15 mouse cellular contexts compared by ENCODE assay signal in genomic region chr1:62827316-62827715, GRCm38 (mm10).
DNase-seq lines count a peak whose midpoint lies in the region; ATAC-seq and TF ChIP-seq lines count a peak whose summit lies in the region.
"Had no signal": no experiment of that assay in that cellular context is flagged by ENCODE, and none has a peak within 500 bp of the region (broad histone marks: within the 10 kb centered on the region; RNA-seq: fewer than 3 reads in every experiment).

No protein-coding gene starts in this region.

- H3K4me3 ChIP-seq in kidney, embryonic 14.5 days (ENCODE audit: low read length): no peak overlapping the region
- no peak overlapping the region for H3K4me3 ChIP-seq in kidney, adult 2 months (ENCODE audit: insufficient read depth, low read depth, low read length)
- H3K4me3 ChIP-seq: embryonic facial prominence, embryonic 12.5 days; lung, embryonic 15.5 days; midbrain, embryonic 12.5 days had no signal

- no peaks in the 10 kb centered on the region for H3K9me3 ChIP-seq in kidney, embryonic 14.5 days (ENCODE audit: control insufficient read depth, low read length)
- H3K9me3 ChIP-seq: embryonic facial prominence, embryonic 12.5 days; lung, embryonic 15.5 days; midbrain, embryonic 12.5 days had no signal

- no peak for ATAC-seq in kidney, embryonic 14.5 days (ENCODE audit: low FRiP score, low TSS enrichment)
- ATAC-seq: intestine, embryonic 16.5 days had no signal

- no peak overlapping the region for H3K9ac ChIP-seq in kidney, embryonic 14.5 days (ENCODE audit: low read depth, low read length)
- H3K9ac ChIP-seq: embryonic facial prominence, embryonic 12.5 days; lung, embryonic 15.5 days; midbrain, embryonic 12.5 days had no signal

- no peaks in the 10 kb centered on the region for H3K36me3 ChIP-seq in kidney, embryonic 14.5 days (ENCODE audit: control insufficient read depth, insufficient read depth, low read length)
- H3K36me3 ChIP-seq in kidney, adult 2 months (ENCODE audit: control insufficient read depth, insufficient read depth, low read length): no peaks in the 10 kb centered on the region
- H3K36me3 ChIP-seq: embryonic facial prominence, embryonic 12.5 days; lung, embryonic 15.5 days; midbrain, embryonic 12.5 days had no signal

- TF ChIP-seq CTCF in kidney, adult 2 months (conservative IDR thresholded peaks at IDR 0.05; ENCODE audit: insufficient read depth, insufficient read length, low read depth, low read length): no peak

- H3K4me1 ChIP-seq in kidney, embryonic 14.5 days (ENCODE audit: control insufficient read depth, insufficient read depth, low read length): no peaks in the 10 kb centered on the region
- peaks cover 27% of the 10 kb centered on the region for H3K4me1 ChIP-seq in kidney, adult 2 months (ENCODE audit: control insufficient read depth, insufficient read depth, low read length)

- no peaks in the 10 kb centered on the region; the same call in 1 of the 2 replicates for H3K27me3 ChIP-seq in kidney, embryonic 14.5 days (ENCODE audit: control insufficient read depth, insufficient read depth, low read length)
- no peaks in the 10 kb centered on the region for H3K27me3 ChIP-seq in kidney, adult 2 months (replicated peaks; ENCODE audit: control insufficient read depth, insufficient read depth, low read length)
- H3K27me3 ChIP-seq: embryonic facial prominence, embryonic 12.5 days; lung, embryonic 15.5 days; midbrain, embryonic 12.5 days had no signal

- TF ChIP-seq POLR2A in kidney, adult 2 months (IDR thresholded peaks at IDR 0.05; ENCODE audit: low read depth, low read length): no peak

- 56% methylated on average over 10 of the region's 10 CpGs for WGBS in kidney, embryonic 14.5 days
- whole genome bisulfite sequencing in kidney, adult 2 months: 32% methylated on average over 10 of the region's 10 CpGs

- no peak overlapping the region for H3K4me2 ChIP-seq in kidney, embryonic 14.5 days (replicated peaks; ENCODE audit: low read depth, low read length)
- H3K4me2 ChIP-seq: embryonic facial prominence, embryonic 12.5 days; lung, embryonic 15.5 days; midbrain, embryonic 12.5 days had no signal

- peak; percentile 24 for DNase-seq in adrenal gland, postnatal 10 days
- DNase-seq in adrenal gland, postnatal 25 days: no peak
- DNase-seq in kidney, adult 11 months: peak; percentile 90
- peak; percentile 93 for DNase-seq in kidney, adult 2 months
- DNase-seq in kidney, postnatal 25 days: peak; percentile 75 to 91
- DNase-seq in thymus, postnatal 14 days: no peak
- DNase-seq in left cerebral cortex, adult 9 months (ENCODE audit: low spot score in 2 of 2): no peak
- DNase-seq: cerebellum, adult 18-20 months; gastrocnemius, postnatal 14 days; thymus, postnatal 36 days had no signal

- H3K27ac ChIP-seq in kidney, embryonic 14.5 days (ENCODE audit: low read depth, low read length): no peak overlapping the region
- H3K27ac ChIP-seq in kidney, adult 2 months (ENCODE audit: insufficient read depth, low read depth, low read length): peak overlapping the region; percentile 84
- H3K27ac ChIP-seq: embryonic facial prominence, embryonic 12.5 days; lung, embryonic 15.5 days; midbrain, embryonic 12.5 days had no signal

Comparison
In these comparisons a context has a peak if more than half of its experiments do, and no peak if none do; other contexts are left out.
1. DNase-seq: peak in adrenal gland, postnatal 10 days (single experiment), kidney, adult 11 months (single experiment), kidney, adult 2 months (single experiment) and kidney, postnatal 25 days (2 of 2); none in adrenal gland, postnatal 25 days (single experiment), thymus, postnatal 14 days (single experiment) and left cerebral cortex, adult 9 months (0 of 2).